Mouse (Mus musculus): ENCODE data around the gene Lamp3. TPM values are rescaled to one million over a fixed set of nuclear protein-coding genes. Genes with fewer than 3 reads are reported as not detected.

The Lamp3 gene
- 0.30 to 0.67 TPM (median 0.61 TPM) in 4 replicates for total RNA-seq (2023; ENCODE audit: inconsistent age)

DNA sequence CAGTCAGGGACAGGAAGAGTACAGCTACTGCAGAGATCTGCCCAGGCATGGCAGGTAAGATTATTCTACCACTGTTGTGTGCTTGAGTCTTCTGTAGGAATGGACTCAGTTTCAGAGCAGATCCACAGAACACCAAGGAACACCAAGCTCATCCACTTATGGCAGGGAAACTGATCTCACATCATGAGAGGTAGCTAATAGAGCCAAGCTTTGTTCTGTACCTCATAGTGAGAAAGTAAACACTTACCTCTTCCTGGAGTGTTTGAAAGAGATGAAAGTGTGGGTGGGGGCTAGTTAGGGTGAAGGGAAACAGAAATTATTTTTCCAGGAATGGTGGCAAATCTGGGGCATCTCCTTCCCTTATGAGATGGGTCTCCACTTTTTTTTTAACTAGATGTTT lies at the start of gene Lamp3:
Lamp3 (minus strand) TSS at position 160 of the 400 bp plus-strand sequence.

DNA sequence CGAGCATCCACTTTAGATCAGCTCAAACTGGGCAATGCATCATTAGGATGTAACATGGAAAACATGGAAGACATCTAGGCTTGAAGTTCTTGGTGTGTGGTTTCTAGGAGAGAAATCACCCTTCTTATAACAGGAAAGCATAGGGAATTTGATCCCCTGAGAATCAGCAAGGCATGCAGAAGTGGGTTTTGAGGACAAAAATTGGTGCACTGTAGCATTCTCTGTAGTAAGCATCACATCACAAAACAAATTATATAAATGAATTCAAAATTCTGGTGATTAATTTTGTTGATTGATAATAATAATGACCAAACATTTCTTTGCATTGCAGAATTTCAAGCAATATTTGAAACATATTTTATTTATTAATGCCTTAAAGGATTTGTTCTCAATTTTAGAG lies 76.4 kb downstream of the Lamp3 start, which contains the start of gene Olfr171:
Olfr171 (minus strand) TSS at position 101 of the 400 bp plus-strand sequence.

DNA sequence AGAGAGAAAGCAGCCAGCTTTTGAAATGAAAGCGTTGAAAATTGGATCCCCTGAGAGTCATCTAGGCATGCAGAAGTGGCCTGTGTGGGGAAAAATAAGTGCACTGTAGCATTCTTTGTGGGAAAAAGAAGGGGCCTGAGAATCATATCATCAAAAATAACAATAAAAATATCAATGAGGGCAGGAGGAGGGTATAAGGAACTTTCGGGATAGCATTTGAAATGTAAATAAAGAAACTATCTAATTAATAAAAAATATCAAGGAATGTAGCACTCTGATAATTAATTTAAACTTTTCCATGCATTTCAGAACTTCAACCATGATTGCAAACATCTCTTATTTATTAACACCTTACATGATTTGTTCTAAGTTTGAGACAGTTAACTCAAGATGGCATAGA lies 94.4 kb downstream of the Lamp3 start, which contains the start of gene Olfr170:
Olfr170 (minus strand) TSS at position 101 of the 400 bp plus-strand sequence.

Other genes with a start within 250 kb of the Lamp3 start
- 0.19 to 0.42 TPM (median 0.36 TPM) in 4 replicates for gene Olfr166, start 222.7 kb downstream of the Lamp3 start, total RNA-seq (2023; ENCODE audit: inconsistent age)
- gene Olfr167, start 184.1 kb downstream of the Lamp3 start, total RNA-seq (2023; ENCODE audit: inconsistent age): not detected in 4 replicates
- gene Olfr168, start 170.8 kb downstream of the Lamp3 start, total RNA-seq (2023; ENCODE audit: inconsistent age): not detected in 4 replicates
- gene Olfr169, start 134.6 kb downstream of the Lamp3 start, total RNA-seq (2023; ENCODE audit: inconsistent age): not detected in 4 replicates
- gene Olfr170, start 94.5 kb downstream of the Lamp3 start, total RNA-seq (2023; ENCODE audit: inconsistent age): not detected in 4 replicates
- not detected in 4 replicates for gene Olfr171, start 76.5 kb downstream of the Lamp3 start, total RNA-seq (2023; ENCODE audit: inconsistent age)
- gene B3gnt5, start 53.8 kb upstream of the Lamp3 start, total RNA-seq (2023; ENCODE audit: inconsistent age): 193 to 224 TPM (median 201 TPM) in 4 replicates